In genomic region chr9:110361299-110361698, GRCm38 (mm10) we compare ENCODE assay signal across 18 mouse cellular contexts. TPM values are rescaled to one million over a fixed set of nuclear protein-coding genes. Genes with fewer than 3 reads are reported as not detected.
"Had no signal": no experiment of that assay in that cellular context is flagged by ENCODE, and none has a peak within 500 bp of the region (broad histone marks: within the 10 kb centered on the region; RNA-seq: fewer than 3 reads in every experiment).

No protein-coding gene starts in this region.

- H3K4me3 ChIP-seq: intestine, embryonic 15.5 days; kidney, embryonic 15.5 days; left cerebral cortex, adult 2 months; midbrain, embryonic 12.5 days; myocyte; neural tube, embryonic 13.5 days; stomach, embryonic 15.5 days had no signal

- H3K27ac ChIP-seq: intestine, embryonic 15.5 days; kidney, embryonic 15.5 days; left cerebral cortex, adult 2 months; midbrain, embryonic 12.5 days; neural tube, embryonic 13.5 days; stomach, embryonic 15.5 days had no signal

- DNase-seq: kidney, adult 11 months; kidney, adult 8-10 months; kidney, postnatal 10 days; kidney, postnatal 36 days; layer of hippocampus, postnatal 36 days; lung, adult 2 months; lung, postnatal 14 days; lung, postnatal 4 days; right cerebral cortex, postnatal 4 days; thymus, postnatal 25 days had no signal

- H3K36me3 ChIP-seq: intestine, embryonic 15.5 days; stomach, embryonic 15.5 days had no signal

- H3K9me3 ChIP-seq: intestine, embryonic 15.5 days; kidney, embryonic 15.5 days; midbrain, embryonic 12.5 days; neural tube, embryonic 13.5 days; stomach, embryonic 15.5 days had no signal

- H3K27me3 ChIP-seq: intestine, embryonic 15.5 days; kidney, embryonic 15.5 days; midbrain, embryonic 12.5 days; neural tube, embryonic 13.5 days; stomach, embryonic 15.5 days had no signal

- H3K4me2 ChIP-seq: intestine, embryonic 15.5 days; kidney, embryonic 15.5 days; midbrain, embryonic 12.5 days; neural tube, embryonic 13.5 days; stomach, embryonic 15.5 days had no signal

- ATAC-seq: intestine, embryonic 15.5 days; midbrain, embryonic 16.5 days had no signal

- H3K9ac ChIP-seq: intestine, embryonic 15.5 days; kidney, embryonic 15.5 days; midbrain, embryonic 12.5 days; neural tube, embryonic 13.5 days; stomach, embryonic 15.5 days had no signal

- H3K4me1 ChIP-seq: intestine, embryonic 15.5 days; midbrain, embryonic 12.5 days; neural tube, embryonic 13.5 days; stomach, embryonic 15.5 days had no signal

RNA-seq across cellular contexts. Expression of gene Ngp, which starts 58.2 kb away (rescaled TPM):
- polyA plus RNA-seq: myocyte had no signal
